Mouse (Mus musculus) gastrocnemius, adult 8-10 months (tissue): ENCODE measurements at regions not wholly inside any gene's neighbourhood (a gene's known extent, or its start where the extent isn't known, plus 50 kb on each side); places are given as distances from the start of the nearest gene placed in this dataset.
A peak's percentile ranks its signal among the peaks of the same experiment; 100 is the strongest.

Source experiments
- DNase-seq, 2 experiments: peaks; one replicate each; pipeline ENCODE4 v3.0.0; 2022; ENCODE audit warnings: low spot score in 2 of 2

DNA sequence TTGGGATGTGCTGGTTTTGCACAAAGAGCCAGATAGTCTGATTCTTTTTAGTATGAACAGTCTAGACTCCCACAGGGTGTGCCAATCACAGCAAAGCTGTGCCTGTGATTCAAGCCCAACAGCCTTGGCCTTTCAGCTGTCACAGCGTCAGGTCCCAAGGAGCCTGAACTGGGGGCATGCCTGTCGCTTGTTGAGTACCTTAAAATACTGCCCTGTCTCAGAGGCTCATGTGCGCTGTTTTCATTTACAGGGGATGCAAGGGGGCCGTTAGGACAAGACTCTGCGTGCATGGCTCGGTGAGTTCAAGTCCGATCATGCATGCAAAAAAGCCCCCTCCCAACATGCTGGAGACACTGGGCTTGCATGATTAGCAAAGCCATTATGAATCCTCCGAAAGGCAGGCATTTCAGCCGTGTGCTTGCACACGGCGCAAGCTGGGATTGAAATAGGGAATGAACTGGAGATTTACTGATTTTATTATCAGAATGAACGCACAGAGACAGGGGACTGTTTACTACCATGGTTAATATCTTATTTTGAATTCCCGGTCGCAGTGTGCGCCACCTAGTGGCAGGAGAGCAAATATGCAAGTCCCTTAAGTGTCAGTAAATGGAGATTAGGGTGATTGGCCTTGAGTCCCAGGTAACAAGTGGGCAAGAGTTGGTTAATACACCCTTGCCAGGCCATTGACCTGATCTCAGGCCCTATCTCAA, 332.8 kb upstream of the Camk1g start:
- no peak for DNase-seq

DNA sequence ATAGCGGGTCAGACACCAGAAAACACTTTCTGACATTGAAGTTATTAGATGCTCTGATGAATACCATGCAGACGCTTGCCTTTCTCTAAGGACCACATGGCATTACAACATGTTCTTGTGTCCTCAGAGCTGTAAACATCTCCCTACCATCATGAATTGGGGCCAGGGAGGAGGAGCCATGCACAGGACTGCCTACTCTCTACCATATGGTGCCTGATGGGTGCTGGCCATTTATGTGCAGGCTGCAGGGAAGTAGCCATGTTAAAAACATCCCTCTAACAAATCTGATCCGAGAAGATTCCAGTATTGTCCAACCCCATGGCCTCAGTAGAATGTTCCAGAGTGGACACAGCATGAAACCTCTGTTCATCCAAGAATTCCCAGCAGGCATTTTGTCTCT, 330.1 kb upstream of the Camk1g start:
- no peak for DNase-seq

DNA sequence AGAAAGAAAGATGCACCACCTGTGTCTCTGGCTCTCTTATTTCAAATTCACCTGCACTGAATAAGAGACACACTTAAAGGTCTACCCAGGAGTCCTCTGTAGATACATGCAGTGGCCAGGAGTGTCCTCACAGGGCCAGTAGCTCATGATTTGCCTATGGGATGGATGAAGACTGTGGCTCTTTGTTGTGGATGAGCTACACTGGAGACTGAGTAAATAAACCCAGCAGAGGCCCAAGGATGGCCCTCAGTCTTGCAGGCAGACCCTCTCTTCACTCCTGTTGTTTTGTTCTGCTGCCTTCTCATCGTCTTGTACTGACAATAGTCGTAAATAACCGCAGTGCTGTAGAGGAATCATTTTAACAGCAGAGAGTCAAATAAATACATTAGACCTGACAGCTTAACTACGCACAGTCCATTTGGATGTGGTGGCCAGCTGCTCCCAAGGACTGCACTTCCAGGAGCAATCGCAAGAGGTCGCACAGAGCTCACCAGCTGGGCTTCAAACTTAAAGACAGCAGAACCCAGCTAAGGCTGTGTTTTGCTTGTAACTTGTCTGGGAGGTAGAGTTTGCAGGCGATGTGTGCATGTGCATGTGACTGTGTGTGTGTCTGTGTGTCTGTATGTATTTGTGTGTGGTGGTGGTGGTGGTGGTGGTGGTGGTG, 328.6 kb upstream of the Camk1g start:
- peak; percentile 8 to 13 for DNase-seq

GRCm38 (mm10) chr1:193697857-193698256, 327.8 kb upstream of the Camk1g start:
- DNase-seq: no peak

DNA sequence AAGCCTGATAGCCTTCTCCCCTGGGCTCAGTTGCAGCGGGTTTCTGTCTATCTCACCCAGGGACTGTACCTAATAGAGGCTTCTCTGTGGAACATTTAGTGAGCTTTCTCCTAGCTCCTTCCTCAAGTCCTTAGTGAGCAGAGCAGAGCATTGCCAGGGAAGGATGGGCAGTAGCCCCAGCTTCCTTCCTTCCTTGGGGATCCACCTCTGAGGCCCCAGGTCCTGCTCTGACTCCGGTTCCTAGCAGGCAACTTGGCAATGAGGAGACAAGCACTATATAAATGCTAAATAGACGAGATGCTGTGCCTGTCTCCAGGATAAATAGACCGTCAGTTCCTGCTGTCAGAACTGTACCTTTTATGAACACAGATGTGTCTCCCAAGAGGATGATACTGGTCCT, 326.9 kb upstream of the Camk1g start:
- no peak for DNase-seq

- DNase-seq: no peak
Measured at GRCm38 (mm10) chr1:193692991-193693390, 322.9 kb upstream of the Camk1g start.

DNA sequence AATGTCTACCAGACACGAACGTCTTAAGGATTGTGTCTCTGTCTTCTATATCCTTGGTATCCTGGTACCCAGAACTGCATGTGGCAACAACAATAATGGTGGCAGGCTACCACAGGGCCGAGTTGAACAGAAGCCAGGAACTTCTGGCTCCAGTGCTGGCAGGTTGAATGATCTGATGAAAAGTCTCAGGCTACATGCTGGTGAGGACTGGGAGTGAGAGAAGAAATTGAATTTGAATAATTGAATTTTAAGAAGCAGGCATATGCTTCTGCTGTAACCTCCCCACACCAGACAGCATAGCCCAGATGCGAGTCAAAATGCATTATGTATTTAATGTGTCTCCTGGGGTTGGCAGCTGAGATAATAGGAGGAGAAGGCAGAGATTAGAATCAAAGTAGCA, 319.5 kb upstream of the Camk1g start:
- DNase-seq: no peak

- DNase-seq: no peak
Measured at GRCm38 (mm10) chr1:193682917-193683316, 312.8 kb upstream of the Camk1g start.

DNA sequence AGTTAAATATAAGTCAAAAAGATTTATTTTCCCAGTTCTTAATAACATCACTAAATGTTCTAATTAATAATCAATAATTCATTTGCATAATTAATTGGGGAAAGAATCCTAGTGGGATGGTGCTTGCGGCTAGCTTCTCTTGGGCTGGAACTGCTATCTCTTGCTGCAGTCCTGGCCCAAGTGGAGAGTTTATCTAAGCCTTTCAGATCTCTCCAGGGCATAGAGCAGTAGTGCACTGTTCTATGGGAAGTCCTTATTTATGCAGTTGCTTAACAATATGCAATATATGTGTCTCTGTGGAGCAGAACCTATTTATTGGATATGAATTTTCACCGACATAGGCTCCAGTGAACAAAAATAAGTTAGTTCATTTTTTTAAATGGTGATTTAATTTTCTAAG, 308.4 kb upstream of the Camk1g start:
- DNase-seq: no peak

GRCm38 (mm10) chr1:193673236-193673830, 303.2 kb upstream of the Camk1g start:
- no peak for DNase-seq

DNA sequence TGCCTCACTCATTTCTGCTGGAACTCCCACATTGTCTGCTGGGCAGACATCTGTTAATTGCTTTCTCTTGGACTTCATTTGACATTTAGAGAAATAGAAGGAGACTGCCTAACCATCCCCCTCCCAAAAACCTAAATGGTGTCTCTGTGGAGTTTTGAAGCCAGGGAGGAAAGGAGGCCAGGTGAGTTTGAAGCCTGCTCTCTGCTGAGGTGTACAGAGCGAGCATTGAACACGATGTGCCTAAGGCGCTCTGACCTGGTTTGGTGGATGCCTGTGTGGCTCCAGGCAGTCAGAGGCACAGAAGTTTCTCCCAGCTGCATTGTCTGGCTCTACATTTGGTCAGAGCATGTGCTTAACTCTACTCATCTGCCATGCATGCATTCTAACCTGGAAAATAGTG, 302.6 kb upstream of the Camk1g start:
- no peak for DNase-seq

DNA sequence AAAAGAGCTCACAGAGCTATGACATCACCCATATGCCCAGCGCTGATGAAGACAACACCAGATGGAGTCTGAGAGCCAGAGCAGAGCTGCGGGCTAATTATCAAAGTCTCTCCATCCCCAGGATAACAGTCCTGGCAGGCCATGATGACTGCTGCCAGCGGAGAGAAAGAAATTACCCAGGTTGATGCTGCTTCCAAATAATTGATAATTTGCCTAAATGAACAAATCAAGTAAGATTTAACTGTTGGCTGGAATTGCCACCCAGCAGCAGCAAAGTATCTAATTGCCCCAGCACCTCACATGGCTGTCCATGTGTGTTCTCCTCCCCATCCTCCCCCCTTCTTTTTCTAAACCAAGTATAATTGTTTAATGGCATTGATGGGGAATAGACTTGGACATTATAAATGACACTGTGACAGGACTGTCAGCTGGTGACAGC, 301.7 kb upstream of the Camk1g start:
- DNase-seq: no peak

DNA sequence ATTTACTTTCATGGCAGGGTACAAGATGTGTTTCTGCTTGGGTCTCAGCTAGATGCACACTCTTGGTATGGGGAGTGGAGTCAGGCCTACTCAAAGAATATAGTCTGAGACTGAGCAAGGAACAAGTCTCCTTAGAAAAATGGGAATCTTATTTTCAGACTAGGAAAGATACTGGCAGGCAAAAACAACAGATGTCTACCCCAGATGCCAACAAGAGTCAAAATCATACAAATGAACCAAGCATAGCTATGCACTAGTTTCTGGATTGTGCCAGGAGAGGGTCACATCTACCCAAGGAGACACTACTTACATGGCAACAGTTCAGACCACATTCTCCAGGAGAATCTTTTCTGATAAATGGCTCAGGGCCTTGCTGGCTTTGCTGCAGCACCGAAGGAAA, 300.9 kb upstream of the Camk1g start:
- no peak for DNase-seq

DNA sequence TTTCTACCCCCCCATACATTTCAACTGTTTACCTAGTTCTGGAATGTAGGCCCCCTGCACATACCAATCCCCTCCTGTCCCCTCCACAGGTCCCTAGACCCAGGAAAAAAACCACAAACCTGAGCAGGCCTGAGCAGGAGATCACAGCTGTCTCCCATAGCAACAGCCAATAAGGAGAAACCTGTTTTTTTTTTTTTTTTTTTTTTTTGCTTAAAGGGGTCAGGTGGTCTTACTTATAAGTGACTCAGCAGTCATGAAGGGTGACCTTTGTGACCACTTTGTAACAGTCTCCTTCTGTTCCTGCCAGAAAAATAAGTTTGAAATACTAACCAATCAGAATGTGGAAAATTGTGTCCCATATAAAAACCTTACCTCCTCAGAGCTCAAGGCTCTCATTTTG, 299.9 kb upstream of the Camk1g start:
- no peak for DNase-seq

GRCm38 (mm10) chr1:193668841-193669240, 298.7 kb upstream of the Camk1g start:
- no peak for DNase-seq

- DNase-seq: no peak
Measured at GRCm38 (mm10) chr1:193665854-193666253, 295.8 kb upstream of the Camk1g start.

GRCm38 (mm10) chr1:193664569-193664968, 294.5 kb upstream of the Camk1g start:
- no peak for DNase-seq

GRCm38 (mm10) chr1:193663587-193663986, 293.5 kb upstream of the Camk1g start:
- no peak for DNase-seq

DNA sequence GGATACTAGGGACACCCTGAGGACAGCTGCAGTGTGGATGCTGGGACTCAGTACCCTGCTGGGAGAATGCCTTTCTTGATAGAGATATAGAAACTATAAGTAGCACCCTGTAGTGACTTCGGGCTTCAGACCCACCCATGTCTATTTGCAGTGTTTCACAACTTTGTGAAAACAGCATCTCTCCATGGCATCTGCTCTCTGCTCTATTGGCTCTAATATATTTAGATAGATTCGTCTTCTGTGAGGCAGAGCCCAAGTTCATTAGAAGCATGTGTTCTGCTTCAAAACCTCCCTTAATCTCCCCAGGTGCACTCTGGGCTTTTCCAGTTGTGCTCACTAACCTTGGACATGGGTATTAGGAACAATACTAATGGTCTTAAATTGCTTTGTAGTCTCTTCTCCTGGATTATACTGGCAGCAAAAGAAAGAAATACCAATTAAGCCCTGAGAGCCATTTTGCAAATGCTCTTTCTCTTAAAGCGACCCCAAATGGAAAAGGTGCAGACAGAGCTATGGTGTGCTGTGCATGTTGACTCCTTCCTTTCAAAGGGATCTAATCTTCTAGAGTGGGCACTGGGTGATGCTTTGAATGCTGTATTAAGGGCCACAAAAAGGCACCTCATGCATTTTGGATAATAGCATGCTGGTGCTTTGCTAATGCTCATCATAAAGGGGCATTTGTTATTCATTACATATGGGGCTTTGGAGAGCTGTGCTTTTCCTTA, 292.2 kb upstream of the Camk1g start:
- DNase-seq: no peak

DNA sequence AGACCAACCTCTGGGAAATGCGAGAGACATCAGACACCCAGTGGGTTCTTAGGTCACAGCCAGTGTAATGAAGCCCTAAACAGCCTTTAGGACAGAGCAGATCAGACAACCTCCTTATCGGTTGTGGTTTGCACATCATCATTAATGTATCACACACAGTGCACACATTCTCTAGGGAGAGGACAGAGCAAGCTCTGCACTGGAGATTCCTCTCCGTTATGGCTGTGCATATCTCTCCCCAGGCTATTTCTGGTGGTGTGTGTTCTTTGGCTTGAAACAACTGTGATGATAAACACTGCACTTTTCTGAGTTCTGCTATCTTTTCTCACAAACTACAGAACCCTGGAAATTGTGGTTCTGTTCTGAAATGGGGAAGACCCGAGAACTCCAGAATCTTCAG, 291.3 kb upstream of the Camk1g start:
- no peak for DNase-seq

GRCm38 (mm10) chr1:193655076-193655677, 285.1 kb upstream of the Camk1g start:
- no peak for DNase-seq

- DNase-seq: no peak
Measured at GRCm38 (mm10) chr1:193650275-193650674, 280.2 kb upstream of the Camk1g start.
